In genomic region chr6:145193446-145193845, GRCm38 (mm10) we compare ENCODE assay signal across 17 mouse cellular contexts. TPM values are rescaled to one million over a fixed set of nuclear protein-coding genes. Genes with fewer than 3 reads are reported as not detected.
DNase-seq lines count a peak whose midpoint lies in the region; ATAC-seq and TF ChIP-seq lines count a peak whose summit lies in the region.
"Had no signal": no experiment of that assay in that cellular context is flagged by ENCODE, and none has a peak within 500 bp of the region (broad histone marks: within the 10 kb centered on the region; RNA-seq: fewer than 3 reads in every experiment).

No protein-coding gene starts in this region.

- no peaks in the 10 kb centered on the region for H3K27me3 ChIP-seq in thymus, adult 2 months (ENCODE audit: control insufficient read depth, insufficient read depth, low read length)
- no peaks in the 10 kb centered on the region for H3K27me3 ChIP-seq in kidney, embryonic 14.5 days (ENCODE audit: control insufficient read depth, insufficient read depth, low read length)
- H3K27me3 ChIP-seq: embryonic facial prominence, embryonic 13.5 days; limb, embryonic 12.5 days; liver, embryonic 15.5 days had no signal

- H3K9ac ChIP-seq in kidney, embryonic 14.5 days (ENCODE audit: low read depth, low read length), result no peak overlapping the region
- H3K9ac ChIP-seq: embryonic facial prominence, embryonic 13.5 days; limb, embryonic 12.5 days; liver, embryonic 15.5 days had no signal

- H3K4me3 ChIP-seq in thymus, adult 2 months (ENCODE audit: control insufficient read depth, insufficient read depth, low read length), result no peak overlapping the region
- no peak overlapping the region for H3K4me3 ChIP-seq in kidney, embryonic 14.5 days (ENCODE audit: low read length)
- H3K4me3 ChIP-seq: embryonic facial prominence, embryonic 13.5 days; forebrain, embryonic 10.5 days; heart, adult 2 months; limb, embryonic 12.5 days; liver, embryonic 15.5 days had no signal

- peak overlapping the region; percentile 81 for H3K27ac ChIP-seq in thymus, adult 2 months (ENCODE audit: control insufficient read depth, insufficient read depth, low read length)
- H3K27ac ChIP-seq in kidney, embryonic 14.5 days (ENCODE audit: low read depth, low read length), result no peak overlapping the region
- H3K27ac ChIP-seq: embryonic facial prominence, embryonic 13.5 days; forebrain, embryonic 10.5 days; heart, adult 2 months; limb, embryonic 12.5 days; liver, embryonic 15.5 days had no signal

- H3K36me3 ChIP-seq in thymus, adult 2 months (ENCODE audit: control insufficient read depth, insufficient read depth, low read length), result no peaks in the 10 kb centered on the region
- no peaks in the 10 kb centered on the region for H3K36me3 ChIP-seq in kidney, embryonic 14.5 days (ENCODE audit: control insufficient read depth, insufficient read depth, low read length)
- H3K36me3 ChIP-seq: embryonic facial prominence, embryonic 13.5 days; forebrain, embryonic 10.5 days; limb, embryonic 12.5 days; liver, embryonic 15.5 days had no signal

- H3K4me2 ChIP-seq in kidney, embryonic 14.5 days (replicated peaks; ENCODE audit: low read depth, low read length), result no peak overlapping the region
- H3K4me2 ChIP-seq: embryonic facial prominence, embryonic 13.5 days; limb, embryonic 12.5 days; liver, embryonic 15.5 days had no signal

- no peaks in the 10 kb centered on the region for H3K9me3 ChIP-seq in kidney, embryonic 14.5 days (ENCODE audit: control insufficient read depth, low read length)
- H3K9me3 ChIP-seq: embryonic facial prominence, embryonic 13.5 days; forebrain, embryonic 10.5 days; limb, embryonic 12.5 days; liver, embryonic 15.5 days had no signal

- no peak for TF ChIP-seq POLR2A in thymus, adult 2 months (IDR thresholded peaks at IDR 0.05; ENCODE audit: control insufficient read depth, extremely low read depth, insufficient read depth, low read length, poor library complexity)

- ATAC-seq in CD4-positive, CD25-positive, alpha-beta regulatory T cell, adult 4 months, result peak; percentile 97
- ATAC-seq in kidney, embryonic 14.5 days (ENCODE audit: low FRiP score, low TSS enrichment), result no peak

- H3K4me1 ChIP-seq in thymus, adult 2 months (replicated peaks; ENCODE audit: control insufficient read depth, insufficient read depth, low read length), result peaks cover 8% of the 10 kb centered on the region
- H3K4me1 ChIP-seq in kidney, embryonic 14.5 days (ENCODE audit: control insufficient read depth, insufficient read depth, low read length), result no peaks in the 10 kb centered on the region
- H3K4me1 ChIP-seq: limb, embryonic 12.5 days; liver, embryonic 15.5 days had no signal

- 17% methylated on average over 11 of the region's 11 CpGs for WGBS in thymus, adult 2 months
- 85% methylated on average over 11 of the region's 11 CpGs for WGBS in kidney, embryonic 14.5 days

- TF ChIP-seq CTCF in thymus, adult 2 months (IDR thresholded peaks at IDR 0.05; ENCODE audit: borderline replicate concordance, control insufficient read depth, extremely low read depth, insufficient read depth, low read length, poor library complexity), result no peak

- DNase-seq in B cell, adult 2 months, result peak; percentile 38 to 40
- DNase-seq in induced T-regulatory cell, adult 2 months (ENCODE audit: low read depth), result peak; percentile 79
- DNase-seq in thymus, adult 2 months, result peak; percentile 47
- DNase-seq in gastrocnemius, postnatal 36 days, result no peak
- no peak for DNase-seq in adrenal gland, adult (ENCODE audit: inconsistent age in 2 of 2, low spot score in 1 of 2)
- DNase-seq: cerebellum, postnatal 14 days; heart, adult 2 months; heart, postnatal 14 days; kidney, postnatal 14 days; lung, postnatal 4 days; right cerebral cortex, adult 18-20 months had no signal

- intact Hi-C loops in gastrocnemius, postnatal 36 days (cut with DNase I), result no loop called here

RNA-seq across cellular contexts. Expression of gene Casc1, which starts 17.4 kb away (rescaled TPM):
- polyA plus RNA-seq in CD4-positive, CD25-positive, alpha-beta regulatory T cell, adult 4 months (2017; shearing (Covaris generic)), result under 1 TPM; 0.24 to 0.41 TPM
- 1.2 and 1.6 TPM in 2 replicates for polyA plus RNA-seq in thymus, adult 2 months (2012; rRNA removed)
- 0.20 and 0.79 TPM in 2 replicates for polyA plus RNA-seq in kidney, embryonic 14.5 days (2014; fragmentation: Nextera tagmentation; extraction: Ambion mirVana)
- total RNA-seq in gastrocnemius, postnatal 36 days (2021), result under 1 TPM in 1 of 2 experiments, not detected in 1; 0.12 TPM

RNA-seq across cellular contexts. Expression of gene Etfrf1, which starts 17.5 kb away (rescaled TPM):
- 10 to 100 TPM; 26.5 to 31.1 TPM for polyA plus RNA-seq in CD4-positive, CD25-positive, alpha-beta regulatory T cell, adult 4 months (2017; shearing (Covaris generic))
- polyA plus RNA-seq in thymus, adult 2 months (2012; rRNA removed), result 5.1 and 5.3 TPM in 2 replicates
- polyA plus RNA-seq in kidney, embryonic 14.5 days (2014; fragmentation: Nextera tagmentation; extraction: Ambion mirVana), result 39.2 and 47.3 TPM in 2 replicates
- total RNA-seq in gastrocnemius, postnatal 36 days (2021), result 10 to 100 TPM; 48.3 to 53.0 TPM

RNA-seq across cellular contexts. Expression of gene Kras, which starts 56.6 kb away (rescaled TPM):
- polyA plus RNA-seq in CD4-positive, CD25-positive, alpha-beta regulatory T cell, adult 4 months (2017; shearing (Covaris generic)), result 10 to 100 TPM; 18.3 to 35.8 TPM
- 30.3 and 36.2 TPM in 2 replicates for polyA plus RNA-seq in thymus, adult 2 months (2012; rRNA removed)
- 79.4 and 97.9 TPM in 2 replicates for polyA plus RNA-seq in kidney, embryonic 14.5 days (2014; fragmentation: Nextera tagmentation; extraction: Ambion mirVana)
- 10 to 100 TPM; 12.5 to 15.9 TPM for total RNA-seq in gastrocnemius, postnatal 36 days (2021)

Comparison
In these comparisons a context has a peak if more than half of its experiments do, and no peak if none do; other contexts are left out.
1. DNase-seq: peak in B cell, adult 2 months (2 of 2), induced T-regulatory cell, adult 2 months (single experiment) and thymus, adult 2 months (single experiment); none in gastrocnemius, postnatal 36 days (0 of 2) and adrenal gland, adult (0 of 2).